Mouse (Mus musculus): ENCODE results near the gene Nup153.

Gene Nup153

GRCm38 (mm10) chr13:46727837-46728268 lies at the start of gene Nup153:
Gene Nup153, minus strand, starts transcription at chr13:46727940.
- peak; percentile 100 for DNase-seq (ENCODE audit: low read depth in 2 of 2, low spot score in 2 of 2)

- no peak for DNase-seq (ENCODE audit: low read depth in 2 of 2, low spot score in 2 of 2)
These were observed 49.7 kb upstream of the Nup153 start for GRCm38 (mm10) chr13:46777461-46777860.

DNA sequence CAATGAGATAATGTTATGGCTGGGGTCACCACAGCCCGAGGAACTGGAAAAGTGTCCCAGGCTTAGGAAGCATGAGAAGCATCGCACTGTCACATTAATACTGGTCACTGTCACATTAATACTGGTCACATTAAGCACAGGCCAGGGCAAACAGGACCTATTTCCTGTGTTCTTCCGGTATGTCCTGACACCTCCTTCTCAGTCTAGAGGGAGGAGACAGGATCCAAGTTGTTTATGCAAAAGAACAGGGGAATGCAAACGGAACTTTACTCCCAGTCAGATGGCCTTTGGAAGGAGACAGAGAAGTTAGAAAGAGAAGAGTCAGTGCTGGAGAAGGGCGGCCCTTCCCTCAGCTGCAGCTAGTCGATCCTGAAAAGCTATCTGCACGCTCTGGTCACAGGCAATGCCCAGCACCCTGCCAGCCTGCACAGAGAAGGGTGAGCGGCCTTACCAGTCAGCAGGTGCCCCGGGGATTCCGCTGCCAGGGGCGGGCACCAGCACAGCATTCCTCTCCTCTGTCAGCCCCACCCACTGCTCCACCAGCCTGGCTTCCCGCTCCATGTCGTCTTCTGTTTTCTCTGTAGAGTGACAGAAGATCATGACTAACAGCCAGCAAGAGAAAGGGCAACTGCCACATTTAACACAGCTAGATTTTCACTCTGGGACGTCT lies 49.0 kb upstream of the Nup153 start:
- no peak for DNase-seq (ENCODE audit: low read depth in 2 of 2, low spot score in 2 of 2)

GRCm38 (mm10) chr13:46774998-46775397 lies 47.3 kb upstream of the Nup153 start:
- DNase-seq (ENCODE audit: low read depth in 2 of 2, low spot score in 2 of 2) = no peak

DNA sequence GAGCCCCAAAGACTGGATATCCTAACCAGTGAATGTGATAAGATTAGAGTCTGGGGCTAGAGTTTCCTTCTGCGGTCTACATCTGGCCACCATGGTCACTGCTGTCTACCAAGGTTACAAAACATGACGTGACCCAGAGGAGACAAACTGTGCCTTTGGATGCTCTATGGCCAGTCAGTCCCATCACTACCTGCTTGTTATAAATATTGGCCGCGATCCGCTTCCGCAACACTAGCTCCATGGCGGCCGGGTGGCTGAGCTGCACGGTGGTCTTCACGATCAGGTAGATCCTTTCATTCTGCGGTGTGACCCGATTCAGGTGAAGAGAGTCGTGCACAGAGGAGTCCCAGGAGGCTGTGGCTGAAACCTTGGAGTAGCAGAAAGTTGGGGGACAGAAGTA lies 44.8 kb upstream of the Nup153 start:
- no peak for DNase-seq (ENCODE audit: low read depth in 2 of 2, low spot score in 2 of 2)

DNA sequence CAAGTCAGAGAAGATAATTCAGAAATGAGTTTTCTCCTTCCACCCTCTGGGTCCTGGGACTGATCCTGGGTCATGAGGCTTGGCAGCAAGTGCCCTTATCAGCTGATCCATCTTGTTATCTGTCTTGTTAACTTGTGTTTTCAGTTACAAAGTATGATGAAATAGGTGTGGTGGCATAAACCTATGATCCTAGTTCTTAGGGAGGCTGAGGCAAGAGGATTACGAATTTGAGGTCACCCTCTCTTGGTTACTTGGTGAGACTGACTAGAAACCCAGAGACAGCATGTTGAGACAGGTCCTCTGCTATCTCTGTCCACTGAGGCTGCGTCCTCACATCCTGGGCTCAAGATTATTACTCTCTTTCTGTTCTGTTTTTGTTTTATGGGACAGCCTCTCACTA lies 37.6 kb upstream of the Nup153 start:
- DNase-seq (ENCODE audit: low read depth in 2 of 2, low spot score in 2 of 2) = no peak

GRCm38 (mm10) chr13:46763210-46763609 lies 35.5 kb upstream of the Nup153 start:
- DNase-seq (ENCODE audit: low read depth in 2 of 2, low spot score in 2 of 2) = no peak

GRCm38 (mm10) chr13:46760921-46761320 lies 33.2 kb upstream of the Nup153 start:
- no peak for DNase-seq (ENCODE audit: low read depth in 2 of 2, low spot score in 2 of 2)

- DNase-seq (ENCODE audit: low read depth in 2 of 2, low spot score in 2 of 2) = no peak
These were observed 31.6 kb upstream of the Nup153 start for GRCm38 (mm10) chr13:46759281-46759809.

DNA sequence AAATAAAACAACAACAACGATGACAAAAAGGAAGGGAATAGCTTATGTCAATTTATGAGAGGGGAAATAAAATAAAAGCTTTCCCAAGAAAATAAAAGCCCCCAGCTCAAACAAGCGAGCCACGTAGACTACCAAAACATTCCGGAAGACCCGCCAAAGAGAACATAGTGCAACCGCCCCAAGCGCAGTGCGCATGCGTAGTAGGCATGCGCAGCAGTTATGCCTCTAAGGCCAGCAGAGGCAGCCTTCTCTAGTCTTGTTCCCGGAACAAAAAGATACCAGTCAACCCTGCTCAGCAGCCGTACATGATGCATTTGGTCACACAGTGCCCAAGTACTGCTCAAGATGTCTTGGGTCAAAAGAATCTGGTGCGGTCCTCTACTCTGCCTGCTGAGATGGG lies 30.9 kb upstream of the Nup153 start:
- DNase-seq (ENCODE audit: low read depth in 2 of 2, low spot score in 2 of 2) = no peak

DNA sequence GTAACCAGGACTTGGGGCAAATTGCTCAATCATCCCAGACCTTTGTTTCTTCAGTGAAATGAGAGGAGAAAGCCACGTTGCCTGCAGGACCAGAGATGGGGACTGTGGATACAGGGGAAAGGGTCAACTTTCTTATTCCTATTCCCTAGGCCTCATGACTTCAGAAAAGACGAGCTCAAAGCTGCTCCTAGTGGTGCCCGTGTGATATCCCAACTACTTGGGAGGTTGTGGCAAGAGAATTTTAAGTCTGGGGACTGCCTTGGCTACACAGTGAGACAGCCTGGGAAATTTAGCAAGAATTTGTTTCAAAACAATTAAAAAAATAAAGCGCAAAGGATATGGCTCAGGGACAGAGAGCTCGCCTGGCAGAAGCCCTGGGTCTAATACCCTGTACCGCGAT lies 30.2 kb upstream of the Nup153 start:
- DNase-seq (ENCODE audit: low read depth in 2 of 2, low spot score in 2 of 2) = no peak

DNA sequence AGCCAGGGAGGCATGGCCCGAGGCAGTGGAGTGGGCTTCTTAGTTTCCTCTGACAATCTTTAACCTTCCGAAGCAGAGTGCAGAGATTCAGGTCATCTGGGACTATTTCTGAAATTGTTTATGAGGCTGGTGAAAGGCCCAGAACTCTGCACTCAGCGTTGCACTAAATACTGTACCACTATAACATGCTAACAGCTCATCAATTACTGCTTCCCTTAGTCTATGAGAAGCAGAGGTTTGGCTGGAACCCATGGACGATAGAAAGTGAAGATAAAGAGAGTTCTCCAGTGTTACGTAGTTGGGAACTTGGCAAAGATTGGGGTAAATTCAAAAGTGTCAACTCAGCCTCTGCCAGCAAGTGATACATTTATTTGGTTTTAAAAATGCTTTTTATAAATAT lies 25.6 kb upstream of the Nup153 start:
- DNase-seq (ENCODE audit: low read depth in 2 of 2, low spot score in 2 of 2) = no peak

DNA sequence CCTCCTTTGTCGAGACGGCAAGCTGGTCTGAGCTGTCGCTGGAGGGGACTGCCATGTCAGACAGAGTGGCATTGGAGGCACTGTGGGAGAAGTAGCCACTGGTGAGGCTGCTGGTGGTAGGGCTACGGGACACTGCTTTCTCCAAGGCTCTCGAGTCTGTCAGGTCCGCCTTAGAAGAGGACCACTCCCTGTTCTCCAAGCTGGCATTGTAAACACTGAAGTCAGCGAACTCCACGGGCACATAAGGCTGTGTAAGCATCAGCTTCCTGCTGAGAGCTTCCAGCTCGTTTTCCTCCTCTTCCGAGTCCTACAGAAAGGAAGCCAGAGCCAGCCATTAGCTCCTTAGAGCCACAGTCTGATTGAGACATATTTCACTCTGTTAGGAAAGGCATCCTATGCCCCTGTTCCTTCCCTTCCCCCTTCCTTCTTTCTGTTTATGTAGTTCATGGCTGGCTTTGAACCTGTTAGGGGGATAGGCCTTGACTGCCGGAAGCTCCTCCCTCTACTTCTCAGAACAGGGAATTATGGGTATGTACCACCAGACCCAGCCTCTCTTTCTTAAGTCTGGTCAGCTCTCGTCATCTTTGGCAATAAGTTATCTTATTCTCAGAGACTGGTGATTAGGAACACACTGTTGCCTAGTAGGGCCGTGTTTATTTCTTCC lies 25.0 kb upstream of the Nup153 start:
- DNase-seq (ENCODE audit: low read depth in 2 of 2, low spot score in 2 of 2) = no peak

DNA sequence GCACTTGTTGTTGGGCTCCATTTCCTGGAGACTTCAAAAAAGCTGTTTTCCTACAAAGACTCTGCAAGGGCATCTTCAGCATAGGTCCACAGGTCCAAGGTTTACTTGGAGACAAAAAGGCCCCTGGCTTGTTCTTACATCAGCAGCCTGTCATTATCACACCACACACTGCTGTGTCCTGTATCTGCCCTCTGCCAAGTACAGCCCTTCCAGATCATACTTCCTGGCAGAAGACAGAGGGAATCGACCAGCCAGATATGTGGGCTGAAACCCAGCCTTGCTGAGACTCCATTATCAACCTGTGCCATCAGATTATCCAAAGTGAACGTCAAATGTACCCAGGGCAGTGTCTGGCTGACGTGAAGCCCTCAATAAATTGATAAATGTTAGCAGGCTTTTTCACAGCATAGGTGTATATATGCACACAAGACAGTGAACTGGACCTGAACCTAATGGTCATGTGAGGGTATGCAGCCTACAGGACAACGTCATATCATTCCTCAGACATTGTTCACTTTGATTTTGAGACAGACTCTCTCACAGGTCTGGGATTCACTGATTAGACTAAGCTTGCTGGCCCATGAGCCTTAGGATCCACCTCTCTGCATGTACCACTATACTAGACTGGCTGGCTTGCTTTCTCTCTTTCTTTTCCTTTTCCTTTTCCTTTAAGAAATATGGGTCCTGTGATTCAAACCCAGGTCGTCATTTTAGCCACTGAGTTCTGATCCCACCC lies 20.6 kb upstream of the Nup153 start:
- no peak for DNase-seq (ENCODE audit: low read depth in 2 of 2, low spot score in 2 of 2)

DNA sequence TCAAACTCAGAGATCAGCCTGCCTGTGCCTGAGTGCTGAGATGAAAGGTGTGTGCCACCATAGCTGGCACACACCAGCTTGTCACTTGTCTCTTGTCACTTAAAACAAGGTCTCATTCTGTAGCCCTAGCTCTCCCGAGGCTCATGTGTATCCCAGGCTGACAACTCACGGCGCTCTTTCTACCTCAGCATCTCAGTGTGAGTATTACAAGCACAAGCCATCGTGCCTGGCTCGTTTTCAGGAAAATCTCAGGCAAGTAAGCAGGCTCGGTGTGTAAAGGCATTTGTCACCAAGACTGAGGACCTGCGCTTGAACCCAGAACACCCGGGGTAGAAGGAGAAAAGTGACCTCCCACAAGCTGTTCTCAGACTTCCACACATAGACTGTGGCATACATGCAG lies 16.1 kb upstream of the Nup153 start:
- DNase-seq (ENCODE audit: low read depth in 2 of 2, low spot score in 2 of 2) = no peak

DNA sequence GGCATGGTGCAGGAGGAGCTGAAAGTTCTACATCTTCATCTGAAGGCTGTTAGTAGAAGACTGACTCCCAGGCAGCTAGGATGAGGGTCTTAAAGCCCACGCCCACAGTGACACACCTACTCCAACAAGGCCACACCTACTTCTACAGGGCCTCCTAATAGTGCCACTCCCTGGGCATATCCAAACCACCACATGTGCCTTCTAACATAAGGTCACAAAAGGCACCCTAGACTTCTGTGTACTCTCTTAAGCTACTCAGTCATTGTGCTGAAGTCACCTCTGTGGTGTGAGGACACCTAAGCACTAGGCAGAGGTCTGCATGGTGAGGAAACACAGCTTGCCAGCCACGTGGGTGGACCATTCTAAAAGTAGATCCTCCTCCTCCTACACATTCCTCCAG lies 14.6 kb upstream of the Nup153 start:
- no peak for DNase-seq (ENCODE audit: low read depth in 2 of 2, low spot score in 2 of 2)

DNA sequence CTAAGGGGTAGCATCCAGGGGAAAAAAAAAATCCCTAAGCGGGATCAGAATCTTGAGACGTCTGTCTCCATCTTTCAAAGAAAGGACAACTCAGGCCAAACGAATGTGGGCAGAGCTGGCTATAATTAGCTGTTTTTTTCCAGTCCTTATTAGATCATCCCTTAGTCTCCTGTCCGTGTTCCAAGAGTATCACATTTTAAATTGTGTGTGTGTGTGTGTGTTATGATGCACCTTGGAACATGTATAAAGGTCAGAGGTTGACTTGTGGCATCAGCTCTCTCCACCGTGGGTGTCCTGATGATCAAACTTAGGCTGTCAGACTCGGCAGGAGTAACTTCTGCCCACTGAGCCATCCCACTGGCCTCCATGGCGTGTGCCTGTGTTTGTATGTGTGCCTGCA lies 11.7 kb upstream of the Nup153 start:
- DNase-seq (ENCODE audit: low read depth in 2 of 2, low spot score in 2 of 2) = no peak

DNA sequence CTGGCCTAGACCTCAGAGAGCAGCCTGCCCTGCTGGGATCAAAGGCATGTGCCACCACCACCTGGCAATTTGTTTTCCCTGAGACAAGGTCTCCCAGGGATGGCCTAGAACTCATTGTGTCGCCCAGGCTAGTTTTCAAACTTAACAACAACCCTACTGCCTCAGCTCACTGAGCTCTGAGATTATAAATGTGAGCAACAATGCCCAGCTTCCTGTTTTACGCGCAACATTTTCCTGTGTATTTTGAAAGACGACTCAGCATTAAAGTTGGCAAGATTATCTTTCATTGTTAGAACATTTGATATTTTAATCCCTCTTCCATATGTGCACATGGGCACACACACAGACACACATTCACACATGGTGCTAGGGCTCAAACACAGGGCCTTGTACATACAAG lies 9.7 kb upstream of the Nup153 start:
- no peak for DNase-seq (ENCODE audit: low read depth in 2 of 2, low spot score in 2 of 2)

DNA sequence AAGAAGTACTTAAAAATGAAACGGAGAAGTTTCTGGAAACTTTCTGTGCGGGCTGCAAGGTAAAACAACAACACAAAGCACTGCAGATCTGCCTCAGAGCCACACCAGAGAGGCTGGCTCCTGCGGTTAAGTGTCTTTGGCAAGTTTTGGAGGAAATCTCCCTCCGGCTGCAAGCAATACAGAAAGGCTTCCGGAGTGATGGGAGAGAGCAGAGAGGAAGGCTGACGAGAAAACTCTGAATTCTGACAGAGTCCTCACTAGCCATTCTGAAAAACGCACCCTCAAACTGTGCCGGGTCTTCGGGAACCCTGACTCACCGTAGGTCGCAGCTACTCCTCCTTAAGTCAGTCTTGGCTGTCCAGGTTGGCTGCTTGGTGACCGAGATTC lies 8.7 kb upstream of the Nup153 start:
- peak in 1 of 2 experiments; percentile 46 for DNase-seq (ENCODE audit: low read depth in 2 of 2, low spot score in 2 of 2)

- DNase-seq (ENCODE audit: low read depth in 2 of 2, low spot score in 2 of 2) = peak; percentile 83 to 89
These were observed 8.2 kb upstream of the Nup153 start for GRCm38 (mm10) chr13:46735808-46736478.

GRCm38 (mm10) chr13:46735219-46735807 lies 7.6 kb upstream of the Nup153 start:
- DNase-seq (ENCODE audit: low read depth in 2 of 2, low spot score in 2 of 2) = no peak
